Mouse (Mus musculus): ENCODE results near the gene Mgll. TPM values are rescaled to one million over a fixed set of nuclear protein-coding genes. Genes with fewer than 3 reads are reported as not detected.

Gene Mgll
- polyA plus RNA-seq, 1 experiment from 2014 or later, result 94.2 TPM

GRCm38 (mm10) chr6:88835047-88835446 is 110.8 kb downstream of the Mgll start:
- Histone ChIP-seq H3K4me3 (ENCODE audit: low read depth, low read length) (no peak overlapping the region), H3K9ac (ENCODE audit: low read length) (no peak overlapping the region), H3K4me2 (ENCODE audit: low read length) (no peak overlapping the region), H3K36me3 (ENCODE audit: control insufficient read depth, insufficient read depth, low read length) (peaks cover 39% of the 10 kb centered on the region), H3K4me1 (replicated peaks; ENCODE audit: control insufficient read depth, insufficient read depth, low read length) (0 out of 2 replicates have a peak, but pooled peaks cover 3% of the 10 kb centered on the region), H3K27me3 (replicated peaks; ENCODE audit: control insufficient read depth, insufficient read depth, low read length) (no peaks in the 10 kb centered on the region), H3K27ac (ENCODE audit: low read depth) (no peak overlapping the region), H3K9me3 (ENCODE audit: control insufficient read depth, low read length) (no peaks in the 10 kb centered on the region)
- DNase-seq (ENCODE audit: low spot score) (no peak), ATAC-seq (replicated peaks; ENCODE audit: low FRiP score, low TSS enrichment, low read depth) (no peak)
- WGBS, result 82% methylated on average over 5 of the region's 5 CpGs

DNA sequence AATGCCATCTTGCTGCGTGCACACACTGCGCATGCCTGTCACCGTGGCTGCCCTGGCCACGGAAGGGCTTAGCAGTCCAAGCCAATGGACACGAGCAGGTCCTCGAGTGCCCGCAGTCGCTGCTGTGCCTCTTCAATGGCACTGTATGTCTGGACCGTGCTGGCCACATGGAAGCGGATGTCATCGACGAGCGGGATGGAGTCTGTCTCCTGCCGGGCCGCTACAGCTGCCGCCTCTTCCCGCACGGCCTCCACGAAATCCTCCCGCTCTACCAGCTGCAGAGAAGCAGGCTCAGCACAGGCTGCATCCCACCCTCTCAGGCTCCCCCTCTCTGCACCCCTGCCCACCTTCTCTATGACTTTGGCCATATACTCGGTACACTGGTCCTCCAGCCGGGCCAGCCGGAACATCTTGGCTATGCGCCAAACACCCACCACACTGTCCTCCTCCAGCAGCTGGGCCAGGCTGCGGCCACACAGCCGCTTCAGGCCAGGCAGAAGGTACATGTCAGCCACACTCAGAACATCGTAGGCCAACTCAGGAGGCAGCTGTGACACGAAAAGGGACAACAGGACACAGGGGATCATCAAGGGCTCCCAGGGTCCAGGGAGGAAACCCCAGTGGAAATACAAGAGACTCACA is 112.1 kb downstream of the Mgll start:
- H3K9me3 ChIP-seq (ENCODE audit: control insufficient read depth, low read length), result no peaks in the 10 kb centered on the region
- no peak overlapping the region for H3K4me3 ChIP-seq (ENCODE audit: low read depth, low read length)
- DNase-seq (ENCODE audit: low spot score) (no peak), ATAC-seq (replicated peaks; ENCODE audit: low FRiP score, low TSS enrichment, low read depth) (no peak)
- H3K36me3 ChIP-seq (ENCODE audit: control insufficient read depth, insufficient read depth, low read length), result peaks cover 39% of the 10 kb centered on the region
- no peak overlapping the region for H3K4me2 ChIP-seq (ENCODE audit: low read length)
- no peak overlapping the region for H3K27ac ChIP-seq (ENCODE audit: low read depth)
- no peak overlapping the region for H3K9ac ChIP-seq (ENCODE audit: low read length)
- WGBS, result 86% methylated on average over 28 of the region's 28 CpGs
- H3K27me3 ChIP-seq (replicated peaks; ENCODE audit: control insufficient read depth, insufficient read depth, low read length), result no peaks in the 10 kb centered on the region
- peaks cover 8% of the 10 kb centered on the region for H3K4me1 ChIP-seq (replicated peaks; ENCODE audit: control insufficient read depth, insufficient read depth, low read length)

DNA sequence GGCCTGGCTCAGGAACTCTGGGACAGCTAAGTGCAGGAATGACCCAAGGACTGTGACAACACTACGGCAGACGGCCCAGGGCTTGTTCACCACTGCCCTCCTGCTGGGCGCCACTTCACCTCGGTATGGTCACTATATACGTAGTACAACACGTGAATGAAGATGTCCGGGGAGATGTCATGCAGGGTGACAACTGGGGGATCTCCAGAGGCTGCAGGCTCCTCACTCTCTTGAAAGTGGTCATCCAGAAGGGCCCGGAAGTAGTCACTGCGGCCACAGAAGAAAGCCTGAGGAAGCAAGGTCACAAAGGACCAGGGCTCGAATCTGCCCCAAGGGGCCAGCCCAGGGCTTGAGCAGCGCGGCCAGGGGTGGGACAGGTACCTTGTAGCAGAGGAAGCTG is 113.8 kb downstream of the Mgll start:
- ATAC-seq (replicated peaks; ENCODE audit: low FRiP score, low TSS enrichment, low read depth) (no peak), DNase-seq (ENCODE audit: low spot score) (no peak)
- H3K27me3 ChIP-seq (replicated peaks; ENCODE audit: control insufficient read depth, insufficient read depth, low read length), result no peaks in the 10 kb centered on the region
- H3K9me3 ChIP-seq (ENCODE audit: control insufficient read depth, low read length), result no peaks in the 10 kb centered on the region
- H3K27ac ChIP-seq (ENCODE audit: low read depth), result no peak overlapping the region
- H3K4me2 ChIP-seq (ENCODE audit: low read length), result no peak overlapping the region
- peaks cover 39% of the 10 kb centered on the region for H3K36me3 ChIP-seq (ENCODE audit: control insufficient read depth, insufficient read depth, low read length)
- no peak overlapping the region for H3K9ac ChIP-seq (ENCODE audit: low read length)
- no peak overlapping the region for H3K4me3 ChIP-seq (ENCODE audit: low read depth, low read length)
- WGBS, result 95% methylated on average over 12 of the region's 12 CpGs
- peaks cover 9% of the 10 kb centered on the region for H3K4me1 ChIP-seq (replicated peaks; ENCODE audit: control insufficient read depth, insufficient read depth, low read length)

DNA sequence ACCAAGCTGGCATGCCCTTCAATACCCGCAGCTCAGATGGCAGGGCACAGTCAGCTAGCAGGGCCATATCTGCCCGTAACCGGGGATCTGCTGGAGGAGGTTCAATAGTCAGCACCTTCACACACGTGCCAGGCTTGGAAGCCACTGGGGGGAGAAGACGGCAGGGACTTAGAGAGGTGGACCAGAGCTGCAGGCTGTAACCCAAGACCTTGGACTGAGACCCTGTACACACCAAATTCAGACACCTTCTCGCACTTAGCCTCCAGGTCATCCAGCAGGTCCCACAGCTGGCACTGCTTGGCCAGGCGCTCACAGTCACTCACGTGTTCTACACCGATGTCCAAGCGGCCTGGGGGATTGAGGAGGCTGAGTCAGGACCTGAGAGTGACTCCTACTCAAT is 114.4 kb downstream of the Mgll start:
- Histone ChIP-seq H3K9me3 (ENCODE audit: control insufficient read depth, low read length) (no peaks in the 10 kb centered on the region), H3K36me3 (ENCODE audit: control insufficient read depth, insufficient read depth, low read length) (peaks cover 39% of the 10 kb centered on the region), H3K27me3 (replicated peaks; ENCODE audit: control insufficient read depth, insufficient read depth, low read length) (no peaks in the 10 kb centered on the region), H3K4me2 (ENCODE audit: low read length) (no peak overlapping the region), H3K9ac (ENCODE audit: low read length) (no peak overlapping the region), H3K4me3 (ENCODE audit: low read depth, low read length) (no peak overlapping the region), H3K4me1 (replicated peaks; ENCODE audit: control insufficient read depth, insufficient read depth, low read length) (peaks cover 14% of the 10 kb centered on the region), H3K27ac (ENCODE audit: low read depth) (no peak overlapping the region)
- no peak for DNase-seq (ENCODE audit: low spot score)
- WGBS, result 95% methylated on average over 10 of the region's 10 CpGs
- ATAC-seq (replicated peaks; ENCODE audit: low FRiP score, low TSS enrichment, low read depth), result no peak

DNA sequence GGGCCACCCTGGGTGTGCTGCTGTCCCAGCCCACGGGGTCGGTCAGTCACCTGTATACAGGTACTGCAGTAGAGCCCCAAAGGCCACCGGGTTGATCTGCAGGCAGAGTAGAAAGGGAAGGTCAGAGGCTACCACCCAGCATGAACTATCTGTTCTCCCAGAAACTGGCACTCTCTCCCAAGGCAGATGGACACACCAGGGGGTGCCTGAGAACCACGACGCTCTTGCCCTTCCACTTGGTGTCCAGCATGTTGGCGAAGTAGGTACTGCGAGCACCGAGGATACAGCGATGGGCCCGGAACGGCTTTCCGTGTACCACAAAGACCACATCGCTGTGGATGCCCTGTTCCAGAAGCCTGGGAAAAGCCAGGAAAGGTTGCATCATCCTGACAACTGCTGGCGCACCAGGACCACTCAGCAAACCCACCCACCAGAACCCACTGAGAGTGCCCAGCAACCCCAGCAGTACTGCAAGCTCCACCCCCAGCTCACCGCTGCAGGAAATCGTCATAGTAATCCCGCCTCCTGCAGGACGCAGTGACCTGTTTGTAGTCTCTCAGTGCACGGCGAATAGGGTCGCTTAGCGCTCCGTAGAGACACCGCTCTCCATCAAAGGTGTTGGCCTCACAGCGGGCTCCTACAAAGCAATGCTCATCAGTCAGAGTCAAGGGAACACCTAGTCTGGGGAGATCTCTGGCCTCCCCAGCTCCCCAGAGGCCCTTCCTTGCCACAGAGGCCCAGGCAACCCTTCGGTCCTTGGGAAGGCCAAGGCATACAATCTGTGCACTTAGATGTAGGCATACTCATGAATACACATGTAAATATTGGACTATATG is 115.1 kb downstream of the Mgll start:
- H3K36me3 ChIP-seq (ENCODE audit: control insufficient read depth, insufficient read depth, low read length), result peaks cover 39% of the 10 kb centered on the region
- no peak overlapping the region for H3K9ac ChIP-seq (ENCODE audit: low read length)
- WGBS, result 83% methylated on average over 26 of the region's 26 CpGs
- H3K4me1 ChIP-seq (replicated peaks; ENCODE audit: control insufficient read depth, insufficient read depth, low read length), result peaks cover 14% of the 10 kb centered on the region
- ATAC-seq (replicated peaks; ENCODE audit: low FRiP score, low TSS enrichment, low read depth) (no peak), DNase-seq (ENCODE audit: low spot score) (no peak)
- no peak overlapping the region for H3K4me3 ChIP-seq (ENCODE audit: low read depth, low read length)
- no peaks in the 10 kb centered on the region for H3K27me3 ChIP-seq (replicated peaks; ENCODE audit: control insufficient read depth, insufficient read depth, low read length)
- H3K9me3 ChIP-seq (ENCODE audit: control insufficient read depth, low read length), result no peaks in the 10 kb centered on the region
- H3K4me2 ChIP-seq (ENCODE audit: low read length), result no peak overlapping the region
- H3K27ac ChIP-seq (ENCODE audit: low read depth), result no peak overlapping the region

DNA sequence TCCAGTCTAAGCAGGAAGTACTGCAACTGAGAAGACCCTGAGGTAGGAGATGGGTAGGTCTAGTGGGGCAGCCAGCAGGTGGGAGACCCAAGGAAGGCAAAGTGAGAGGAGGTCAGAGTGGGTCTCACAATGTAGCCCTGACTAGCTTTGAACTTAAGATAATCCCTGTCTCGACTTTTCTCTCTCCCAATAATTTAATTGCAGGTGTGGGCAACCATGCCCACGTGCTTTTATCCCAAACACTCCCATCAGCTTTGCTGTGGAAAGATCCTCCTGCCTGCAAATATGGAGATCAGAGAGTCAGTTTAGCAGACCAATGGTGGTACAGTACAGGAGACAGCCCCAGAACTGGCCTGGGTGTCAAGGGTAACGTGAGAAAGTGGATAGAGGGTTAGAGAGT is 116.0 kb downstream of the Mgll start:
- Histone ChIP-seq H3K9ac (ENCODE audit: low read length) (no peak overlapping the region), H3K4me2 (ENCODE audit: low read length) (no peak overlapping the region)
- 72% methylated on average over 3 of the region's 3 CpGs for WGBS

GRCm38 (mm10) chr6:88840791-88841513 is 116.7 kb downstream of the Mgll start:
- Histone ChIP-seq H3K36me3 (ENCODE audit: control insufficient read depth, insufficient read depth, low read length) (peaks cover 32% of the 10 kb centered on the region), H3K9me3 (ENCODE audit: control insufficient read depth, low read length) (no peaks in the 10 kb centered on the region), H3K9ac (ENCODE audit: low read length) (peak overlapping the region; percentile 81), H3K27ac (ENCODE audit: low read depth) (peak overlapping the region; percentile 75), H3K27me3 (replicated peaks; ENCODE audit: control insufficient read depth, insufficient read depth, low read length) (no peaks in the 10 kb centered on the region), H3K4me1 (replicated peaks; ENCODE audit: control insufficient read depth, insufficient read depth, low read length) (peaks cover 14% of the 10 kb centered on the region), H3K4me3 (ENCODE audit: low read depth, low read length) (peak overlapping the region; percentile 76), H3K4me2 (ENCODE audit: low read length) (peak overlapping the region; percentile 94)
- DNase-seq (ENCODE audit: low spot score), result no peak
- WGBS, result 53% methylated on average over 9 of the region's 9 CpGs
- no peak for ATAC-seq (replicated peaks; ENCODE audit: low FRiP score, low TSS enrichment, low read depth)

More for the DNA sequence above, 116.0 kb downstream of the Mgll start:
- Histone ChIP-seq H3K4me3 (ENCODE audit: low read depth, low read length) (no peak overlapping the region), H3K36me3 (ENCODE audit: control insufficient read depth, insufficient read depth, low read length) (peaks cover 39% of the 10 kb centered on the region), H3K27ac (ENCODE audit: low read depth) (no peak overlapping the region), H3K9me3 (ENCODE audit: control insufficient read depth, low read length) (no peaks in the 10 kb centered on the region), H3K4me1 (replicated peaks; ENCODE audit: control insufficient read depth, insufficient read depth, low read length) (peaks cover 14% of the 10 kb centered on the region), H3K27me3 (replicated peaks; ENCODE audit: control insufficient read depth, insufficient read depth, low read length) (no peaks in the 10 kb centered on the region)
- no peak for ATAC-seq (replicated peaks; ENCODE audit: low FRiP score, low TSS enrichment, low read depth)
- DNase-seq (ENCODE audit: low spot score), result no peak

DNA sequence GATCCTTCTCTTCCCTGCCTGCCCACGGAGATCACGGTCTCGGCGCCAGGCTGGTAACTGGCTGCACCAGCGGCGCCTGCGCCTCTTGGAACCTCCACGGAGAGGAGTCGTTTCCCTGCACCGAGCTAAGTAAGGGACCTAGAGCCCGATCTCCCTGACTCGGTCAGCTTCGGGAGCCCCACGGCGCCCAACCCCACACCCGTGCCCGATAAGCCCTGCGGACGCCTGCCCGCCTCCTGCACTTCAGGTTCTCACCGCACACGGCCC is 117.2 kb downstream of the Mgll start:
- Histone ChIP-seq H3K9ac (ENCODE audit: low read length) (peak overlapping the region; percentile 81), H3K27me3 (replicated peaks; ENCODE audit: control insufficient read depth, insufficient read depth, low read length) (no peaks in the 10 kb centered on the region), H3K36me3 (ENCODE audit: control insufficient read depth, insufficient read depth, low read length) (peaks cover 27% of the 10 kb centered on the region), H3K9me3 (ENCODE audit: control insufficient read depth, low read length) (no peaks in the 10 kb centered on the region), H3K4me3 (ENCODE audit: low read depth, low read length) (peak overlapping the region; percentile 76), H3K27ac (ENCODE audit: low read depth) (peak overlapping the region; percentile 75), H3K4me2 (ENCODE audit: low read length) (peak overlapping the region; percentile 94), H3K4me1 (replicated peaks; ENCODE audit: control insufficient read depth, insufficient read depth, low read length) (peaks cover 14% of the 10 kb centered on the region)
- DNase-seq (ENCODE audit: low spot score) (no peak), ATAC-seq (replicated peaks; ENCODE audit: low FRiP score, low TSS enrichment, low read depth) (no peak)
- WGBS, result 0% methylated on average over 22 of the region's 22 CpGs

Measured in intestine, embryonic 14.5 days (tissue).